Comparison of ENCODE assay signal across 8 mouse cellular contexts in genomic region chr5:92808503-92809415, GRCm38 (mm10).
DNase-seq lines count a peak whose midpoint lies in the region; ATAC-seq lines count a peak whose summit lies in the region.

No protein-coding gene starts in this region.

- no peaks in the 10 kb centered on the region for H3K27me3 ChIP-seq in intestine, embryonic 15.5 days (replicated peaks)
- H3K27me3 ChIP-seq in liver, embryonic 13.5 days: peaks cover 22% of the 10 kb centered on the region
- no peaks in the 10 kb centered on the region for H3K27me3 ChIP-seq in neural tube, embryonic 11.5 days (ENCODE audit: control insufficient read depth, insufficient read depth, low read length)

- H3K4me2 ChIP-seq in intestine, embryonic 15.5 days (replicated peaks): peak overlapping the region; percentile 54
- H3K4me2 ChIP-seq in liver, embryonic 13.5 days: peak overlapping the region; percentile 47
- peak overlapping the region; percentile 58 for H3K4me2 ChIP-seq in neural tube, embryonic 11.5 days (ENCODE audit: low read depth)

- H3K4me3 ChIP-seq in intestine, embryonic 15.5 days (replicated peaks): peak overlapping the region; percentile 28
- H3K4me3 ChIP-seq in liver, embryonic 13.5 days (replicated peaks): peak overlapping the region; percentile 31
- peak overlapping the region; percentile 31 for H3K4me3 ChIP-seq in neural tube, embryonic 11.5 days (ENCODE audit: low read depth, low read length)

- H3K27ac ChIP-seq in intestine, embryonic 15.5 days: peak overlapping the region; percentile 65
- no peak overlapping the region for H3K27ac ChIP-seq in liver, embryonic 13.5 days
- peak overlapping the region; percentile 64; the same call in 1 of the 2 replicates for H3K27ac ChIP-seq in neural tube, embryonic 11.5 days (ENCODE audit: low read depth, low read length)

- H3K9me3 ChIP-seq in intestine, embryonic 15.5 days: no peaks in the 10 kb centered on the region
- H3K9me3 ChIP-seq in liver, embryonic 13.5 days (replicated peaks): no peaks in the 10 kb centered on the region
- H3K9me3 ChIP-seq in neural tube, embryonic 11.5 days (ENCODE audit: control insufficient read depth, low read length): no peaks in the 10 kb centered on the region

- WGBS in intestine, embryonic 15.5 days: 11% methylated on average over 28 of the region's 28 CpGs
- WGBS in liver, embryonic 13.5 days (ENCODE audit: insufficient replicate concordance): 11% methylated on average over 28 of the region's 28 CpGs
- WGBS in neural tube, embryonic 11.5 days: 4% methylated on average over 28 of the region's 28 CpGs

- peak; percentile 95 for ATAC-seq in intestine, embryonic 15.5 days
- peak; percentile 70 for ATAC-seq in liver, embryonic 13.5 days (ENCODE audit: low read depth)
- ATAC-seq in neural tube, embryonic 11.5 days (ENCODE audit: insufficient read depth, low FRiP score, low TSS enrichment): peak; percentile 61

- peaks cover 32% of the 10 kb centered on the region for H3K4me1 ChIP-seq in intestine, embryonic 15.5 days (replicated peaks)
- no peaks in the 10 kb centered on the region for H3K4me1 ChIP-seq in liver, embryonic 13.5 days (replicated peaks)
- peaks cover 29% of the 10 kb centered on the region for H3K4me1 ChIP-seq in neural tube, embryonic 11.5 days (ENCODE audit: control insufficient read depth, insufficient read depth, low read length)

- no peaks in the 10 kb centered on the region for H3K36me3 ChIP-seq in intestine, embryonic 15.5 days
- no peaks in the 10 kb centered on the region for H3K36me3 ChIP-seq in liver, embryonic 13.5 days
- H3K36me3 ChIP-seq in neural tube, embryonic 11.5 days (ENCODE audit: control insufficient read depth, insufficient read depth, low read length): no peaks in the 10 kb centered on the region

- DNase-seq in adrenal gland, postnatal 10 days: peak; percentile 61
- peak; percentile 83 for DNase-seq in embryo, embryonic 10.5 days (ENCODE audit: low spot score)
- DNase-seq in heart, adult 18-20 months: peak; percentile 75 to 86
- DNase-seq in liver, embryonic 13.5 days: no peak
- DNase-seq in neural tube, embryonic 11.5 days (ENCODE audit: low spot score): peak; percentile 75
- peak; percentile 61 to 65 for DNase-seq in urinary bladder, postnatal 4 days (ENCODE audit: low spot score in 2 of 2)
- DNase-seq in c-Kit-positive CD71-positive TER-119-positive erythroid progenitor cells, embryonic 14.5 days (ENCODE audit: low spot score): no peak

- no peak overlapping the region for H3K9ac ChIP-seq in intestine, embryonic 15.5 days
- no peak overlapping the region for H3K9ac ChIP-seq in liver, embryonic 13.5 days
- peak overlapping the region; percentile 54 for H3K9ac ChIP-seq in neural tube, embryonic 11.5 days (ENCODE audit: low read length)

Comparison
In these comparisons a context has a peak if more than half of its experiments do, and no peak if none do; other contexts are left out.
1. DNase-seq: peak in adrenal gland, postnatal 10 days (single experiment), embryo, embryonic 10.5 days (single experiment), heart, adult 18-20 months (2 of 2), neural tube, embryonic 11.5 days (single experiment) and urinary bladder, postnatal 4 days (2 of 2); none in liver, embryonic 13.5 days (single experiment) and c-Kit-positive CD71-positive TER-119-positive erythroid progenitor cells, embryonic 14.5 days (single experiment).
2. Peak in every context shown above with its lines, with median percentiles within 50 percentile points of each other: ATAC-seq, H3K4me2 ChIP-seq and H3K4me3 ChIP-seq.